Mouse (Mus musculus): ENCODE results near the gene Prlh.

Gene Prlh

DNA sequence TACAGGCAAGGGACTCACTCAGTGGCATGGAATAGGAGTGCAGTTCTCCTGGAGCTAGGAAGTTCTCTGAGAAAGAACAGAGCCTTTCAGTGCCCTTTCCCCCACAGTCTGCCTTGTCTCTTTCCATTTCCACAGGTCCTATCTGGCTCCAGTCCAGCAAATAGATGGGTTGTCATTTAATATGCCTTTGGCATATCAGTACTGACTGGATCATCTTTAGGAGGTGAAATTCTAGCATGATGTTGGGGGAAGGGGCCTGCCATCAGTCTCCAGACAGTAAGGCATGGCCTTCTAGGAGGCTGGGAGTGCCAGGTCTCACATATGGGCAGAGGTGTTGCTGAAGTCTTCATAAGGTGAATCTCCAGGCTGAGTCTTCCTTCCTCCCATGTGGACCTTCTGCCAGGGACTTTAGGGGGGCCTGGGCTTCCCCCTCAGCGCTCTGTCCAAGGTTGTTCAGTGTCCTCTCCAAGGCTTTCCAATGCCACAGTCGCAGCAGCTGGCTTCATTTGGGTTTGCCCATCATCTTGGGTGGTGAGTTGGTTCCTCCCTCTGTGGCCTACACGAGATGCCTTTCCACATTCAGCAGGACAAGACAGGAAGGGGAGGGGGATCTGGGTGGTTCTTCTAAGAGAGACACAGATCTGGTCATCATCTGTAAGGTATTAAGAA lies 49.1 kb downstream of the Prlh start:
- DNase-seq, result no peak

DNA sequence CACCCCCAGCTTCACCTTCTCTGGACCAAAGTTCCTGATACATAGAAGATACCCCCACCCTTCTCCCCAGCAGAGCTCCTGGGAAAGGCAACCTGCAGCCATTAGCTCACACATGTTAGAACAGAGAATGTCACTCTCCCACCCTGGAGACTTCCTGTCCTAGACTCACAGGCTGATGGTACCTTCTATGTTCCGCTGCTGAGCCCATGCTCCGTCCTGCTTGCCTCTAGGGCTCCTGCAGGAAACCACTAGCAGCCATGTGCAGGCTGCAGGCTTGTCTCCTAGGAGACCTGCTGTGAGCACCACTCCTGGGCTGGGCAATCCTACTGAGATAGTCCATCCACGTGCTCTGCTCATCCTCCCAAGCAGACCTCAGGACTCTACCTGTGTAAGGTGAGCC lies 49.7 kb downstream of the Prlh start:
- no peak for DNase-seq
